Mouse (Mus musculus) T-helper 1 cell (primary cell): ENCODE measurements around the gene Sez6l2.
"Not testable (repeated sequence)": the region's sequence is repeated elsewhere in the genome, so short reads cannot be mapped to it uniquely, and the experiment has no call there.

Experiments
- in situ Hi-C: fragments of 300-600 bp; cut with MboI, MseI; formaldehyde crosslinking; loops from one replicate; pipeline ENCODE4 v1.15.1; 2025; ENCODE audit warnings: high pct_unique_total_duplicates

Sez6l2 gene

DNA sequence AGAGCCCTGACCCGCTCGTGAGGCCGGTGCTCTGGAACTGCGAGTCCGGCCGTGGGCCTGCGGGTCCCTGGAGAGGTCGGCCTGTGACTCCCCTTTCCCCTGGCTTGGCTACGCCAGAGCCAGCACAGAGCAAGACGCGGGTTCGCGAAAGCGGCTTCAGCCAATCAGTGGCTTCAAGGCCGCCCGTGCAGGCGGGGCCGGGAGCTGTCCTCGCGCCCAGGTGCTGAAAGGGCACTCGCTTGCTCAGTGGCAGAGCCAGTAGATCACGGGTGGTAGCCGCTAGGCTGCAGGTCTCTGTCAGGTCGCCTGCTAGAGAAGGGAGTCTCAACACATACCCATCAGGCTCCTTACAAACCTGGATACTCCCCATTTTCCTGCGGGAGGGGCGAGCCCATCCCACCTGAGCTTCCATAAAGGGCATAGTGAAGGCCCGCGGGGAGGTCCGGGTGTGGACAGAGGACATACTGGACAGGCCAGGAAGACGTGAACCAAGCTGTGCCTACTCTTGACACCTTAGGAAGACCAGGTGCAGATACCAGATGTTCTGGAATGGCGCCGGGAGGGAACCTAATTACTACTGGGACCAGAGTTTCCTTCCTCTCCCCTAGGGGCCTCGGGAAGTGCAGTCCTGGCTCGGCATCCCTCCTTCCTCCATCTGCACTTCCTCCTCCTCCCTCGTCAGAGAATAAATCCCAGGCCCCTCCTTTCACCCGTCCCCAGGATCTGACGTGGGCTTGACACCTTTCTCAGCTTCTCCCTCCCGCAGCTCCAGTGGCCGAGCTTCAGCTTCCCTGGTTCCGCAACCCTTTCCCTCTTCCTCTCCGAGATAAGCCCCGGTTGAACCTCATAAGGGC is at the start of gene Sez6l2:
Gene Sez6l2 (plus strand): TSS at position 771 of the 854 bp plus-strand sequence.
- in situ Hi-C loops: loop anchor here (25.0 kb wide), 1 partner anchor 113 kb away; the partner anchor contains the start of genes 4930451I11Rik and Doc2a

DNA sequence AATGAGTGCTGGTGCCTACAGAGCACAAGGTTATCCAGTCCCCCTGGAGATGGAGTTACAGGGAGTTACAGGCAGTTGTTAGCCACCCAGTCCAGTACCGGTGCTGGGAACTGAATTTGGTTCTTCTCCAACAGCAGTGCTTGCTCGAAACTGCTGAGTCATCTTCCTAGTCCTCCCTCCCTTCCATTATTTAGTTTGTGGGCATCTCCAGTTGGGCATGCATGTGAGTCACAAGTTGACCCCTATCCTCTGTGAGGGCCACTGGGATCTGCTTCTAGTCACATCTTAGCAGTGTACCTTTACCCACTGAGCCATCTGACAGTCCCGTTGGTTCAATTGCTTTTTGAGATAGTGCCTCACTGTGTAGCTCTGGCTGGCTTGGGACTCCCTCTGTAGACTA is 44.8 kb upstream of the Sez6l2 start:
- in situ Hi-C loops: no loop called here

DNA sequence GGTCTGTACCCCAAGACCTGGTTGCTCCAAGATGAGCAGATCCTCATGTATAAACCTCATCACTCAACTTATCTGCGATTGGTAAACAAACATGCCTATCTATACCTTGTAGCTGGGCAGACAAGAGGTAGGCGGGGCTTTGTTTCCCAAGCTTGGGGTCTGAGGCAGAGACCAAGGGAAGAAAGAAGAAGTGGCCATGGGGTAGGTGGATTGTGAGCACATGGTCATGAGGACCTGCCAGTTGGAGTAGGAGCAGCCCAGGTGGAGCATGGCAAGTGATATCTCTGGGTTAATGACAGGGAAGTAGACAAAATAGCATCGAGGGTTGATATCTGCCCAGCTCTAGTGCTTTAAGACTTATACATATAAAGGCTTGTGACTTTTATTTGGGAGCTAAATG is 35.5 kb upstream of the Sez6l2 start:
- in situ Hi-C loops: no loop called here

DNA sequence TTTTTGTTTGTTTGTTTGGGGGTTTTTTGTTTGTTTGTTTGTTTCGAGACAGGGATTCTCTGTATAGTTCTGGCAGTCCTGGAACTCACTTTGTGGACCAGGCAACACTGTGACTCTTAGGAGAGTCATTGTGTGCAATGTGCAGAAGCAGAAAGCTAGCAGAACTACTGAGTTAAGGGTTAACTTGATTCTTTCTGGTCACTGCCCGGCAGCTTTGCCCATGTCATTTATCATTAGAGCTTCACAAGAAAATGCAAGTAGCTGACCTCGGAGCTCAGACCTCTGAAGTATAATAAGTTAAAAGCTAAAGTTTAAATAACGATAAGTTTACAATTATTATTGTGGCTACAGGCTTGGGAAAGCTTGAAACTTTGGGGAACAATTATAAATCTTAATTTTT is 32.0 kb upstream of the Sez6l2 start:
- in situ Hi-C loops: not testable (repeated sequence)

DNA sequence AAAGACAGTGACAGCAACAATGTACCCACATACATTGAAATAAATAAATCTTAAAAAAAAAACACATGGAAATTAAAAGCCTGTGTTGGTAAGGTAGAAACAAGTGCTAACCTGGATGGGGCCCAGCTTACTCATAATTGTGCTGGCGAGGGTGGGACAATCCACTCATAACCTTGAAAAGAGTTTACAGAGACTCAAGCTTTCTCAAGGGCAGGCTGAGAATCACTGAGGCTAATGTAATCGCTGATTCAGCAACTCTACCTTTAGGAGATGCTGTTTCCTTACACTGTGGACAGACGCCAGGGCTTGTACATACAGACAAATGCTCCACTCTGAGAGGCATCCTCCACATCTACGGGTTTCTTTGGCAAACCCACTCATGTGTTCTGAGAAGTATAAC is 30.4 kb upstream of the Sez6l2 start:
- in situ Hi-C loops: no loop called here

DNA sequence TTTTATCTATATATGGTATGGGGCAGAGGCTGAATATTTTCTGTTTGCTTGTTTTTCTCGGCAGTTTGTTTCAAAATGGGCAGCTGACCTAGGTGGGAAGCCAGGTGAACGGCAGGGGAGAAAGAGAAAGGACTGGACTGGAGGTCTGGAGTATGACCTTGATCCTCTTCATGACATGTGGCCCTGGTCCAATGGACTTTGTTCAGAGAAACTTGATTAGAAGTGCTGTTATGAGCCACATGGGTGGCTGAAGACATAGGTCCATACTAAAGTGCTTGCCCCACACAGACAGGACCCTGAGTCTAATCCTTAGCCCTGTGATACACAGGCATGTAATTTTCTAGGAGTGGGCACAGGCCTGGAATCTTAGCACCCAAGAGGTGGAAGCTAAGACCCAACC is 28.8 kb upstream of the Sez6l2 start:
- in situ Hi-C loops: no loop called here

DNA sequence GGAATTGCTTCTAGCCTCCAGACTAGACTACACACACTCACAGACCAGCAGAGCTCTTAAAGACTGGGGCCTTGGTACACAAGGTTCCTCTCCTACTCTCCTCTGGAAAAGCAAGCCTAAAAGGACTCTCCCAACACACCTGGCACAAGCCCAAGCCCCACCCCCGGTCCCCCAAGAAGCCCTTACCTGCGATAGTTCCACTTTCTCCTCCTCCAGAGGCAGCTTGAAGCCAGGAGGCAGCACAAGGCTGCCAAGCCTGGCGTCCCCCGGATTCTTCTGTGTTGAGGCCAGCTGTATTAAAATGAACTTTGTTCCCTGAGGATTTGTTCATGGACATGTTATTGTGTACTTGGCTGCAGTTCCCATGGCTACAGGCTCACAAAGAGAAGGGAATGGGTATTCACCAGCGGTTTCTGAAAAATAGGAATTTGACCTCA is 27.7 kb upstream of the Sez6l2 start, which contains the start of gene Tmem219:
Gene Tmem219 (minus strand): TSS at position 294 of the 437 bp plus-strand sequence.
- in situ Hi-C loops: no loop called here

DNA sequence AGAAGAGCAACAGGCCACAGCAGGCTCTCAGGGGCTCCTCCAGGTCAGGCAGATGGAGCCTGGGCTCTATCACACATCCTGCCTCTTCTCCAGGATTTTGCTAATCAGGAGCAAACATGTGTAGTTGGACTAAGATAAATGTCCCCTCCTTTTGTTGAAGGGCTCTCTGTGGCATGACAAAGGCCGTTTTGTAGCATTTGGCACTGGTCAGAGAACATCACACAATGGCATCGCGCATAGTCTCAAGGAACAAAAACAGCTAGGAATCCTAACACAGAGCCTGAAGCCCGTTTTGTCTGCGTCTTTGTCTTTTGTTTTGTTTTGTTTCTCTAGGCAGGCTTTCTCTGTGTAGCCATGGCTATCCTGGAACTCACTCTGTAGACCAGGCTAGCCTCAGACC is 26.4 kb upstream of the Sez6l2 start:
- in situ Hi-C loops: no loop called here

DNA sequence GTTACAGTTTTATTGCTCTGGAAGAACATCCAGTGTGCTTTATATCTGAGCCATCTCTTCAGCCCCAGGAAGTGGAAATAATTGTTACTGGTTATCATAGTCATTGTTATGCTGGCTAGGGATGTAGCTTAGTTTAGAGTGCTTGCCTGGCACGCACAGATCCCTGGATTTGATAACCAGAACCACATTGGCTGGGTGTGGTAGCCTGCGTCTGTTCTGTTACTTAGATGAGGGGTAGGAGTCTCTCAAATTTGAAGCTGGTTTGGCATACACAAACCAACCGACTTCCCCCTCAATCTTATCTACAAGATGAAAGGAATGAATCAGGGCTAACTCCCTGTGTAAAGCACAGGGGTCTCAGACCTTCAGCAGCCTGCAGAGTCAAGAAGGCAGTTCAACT is 24.1 kb upstream of the Sez6l2 start:
- in situ Hi-C loops: no loop called here

DNA sequence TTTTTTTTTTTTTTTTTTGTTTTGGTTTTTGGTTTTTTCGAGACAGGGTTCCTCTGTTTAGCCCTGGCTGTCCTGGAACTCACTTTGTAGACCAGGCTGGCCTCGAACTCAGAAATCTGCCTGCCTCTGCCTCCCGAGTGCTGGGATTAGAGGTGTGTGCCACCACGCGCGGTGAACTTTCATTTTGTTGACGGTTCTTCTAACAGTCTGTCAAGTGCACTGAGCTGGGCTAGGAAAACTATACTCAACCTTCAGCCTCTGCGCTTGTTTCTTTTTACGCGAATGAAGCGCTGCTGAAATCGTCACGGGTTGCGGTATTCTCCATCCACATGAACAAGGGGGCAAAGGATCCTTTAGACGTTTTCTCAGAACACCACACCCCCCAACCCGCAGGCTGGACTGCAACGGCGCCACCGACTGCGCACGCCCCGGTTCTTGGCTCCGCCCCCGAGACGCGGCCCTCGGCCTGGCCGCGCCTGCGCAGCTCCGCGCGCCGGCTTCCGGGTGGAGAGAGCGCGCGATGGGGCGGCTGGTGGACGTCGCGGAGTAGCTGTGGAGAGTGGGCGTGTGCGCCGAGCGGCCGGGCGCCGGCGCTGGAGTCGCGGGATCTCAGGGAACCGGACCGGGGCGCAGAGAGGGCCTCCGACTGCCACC is 21.9 kb upstream of the Sez6l2 start, which contains the start of gene Kctd13:
Gene Kctd13 (plus strand): TSS at position 496 of the 654 bp plus-strand sequence.
- in situ Hi-C loops: no loop called here

DNA sequence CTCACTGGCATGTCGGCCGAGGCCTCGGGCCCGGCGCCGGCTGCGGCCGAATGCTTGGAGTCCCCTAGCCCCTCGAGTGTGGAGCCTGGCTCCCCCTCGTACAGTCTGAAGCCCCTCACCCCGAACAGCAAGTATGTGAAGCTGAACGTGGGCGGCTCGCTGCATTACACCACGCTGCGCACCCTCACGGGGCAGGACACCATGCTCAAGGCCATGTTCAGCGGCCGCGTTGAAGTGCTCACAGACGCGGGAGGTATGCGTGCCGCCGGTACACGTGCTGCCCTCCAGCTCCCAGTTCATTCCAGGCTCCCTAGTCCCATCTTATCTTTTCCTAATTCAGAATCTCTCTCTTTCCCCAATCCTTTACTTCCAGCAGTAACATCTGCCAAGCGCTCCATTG is 21.3 kb upstream of the Sez6l2 start:
- in situ Hi-C loops: no loop called here

DNA sequence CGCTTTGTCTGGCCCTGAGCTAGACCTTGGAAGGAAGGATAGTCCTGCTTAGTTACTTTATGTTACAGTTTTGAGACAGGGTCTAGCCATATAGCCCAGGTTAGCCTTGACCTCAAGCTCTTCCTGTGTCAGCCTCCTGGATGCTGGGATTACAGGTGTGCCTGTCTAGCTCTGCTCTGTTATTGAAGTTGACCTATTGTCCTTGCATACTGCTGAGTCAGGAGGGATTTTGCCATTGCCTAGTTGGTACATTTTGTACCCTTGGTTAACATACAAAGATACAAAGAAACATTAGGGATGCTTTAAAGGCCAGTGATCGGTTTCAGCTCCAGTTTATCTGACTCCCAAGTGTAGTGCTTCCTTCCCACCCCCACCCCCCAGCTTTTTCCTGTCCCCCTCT is 17.7 kb upstream of the Sez6l2 start:
- in situ Hi-C loops: no loop called here

DNA sequence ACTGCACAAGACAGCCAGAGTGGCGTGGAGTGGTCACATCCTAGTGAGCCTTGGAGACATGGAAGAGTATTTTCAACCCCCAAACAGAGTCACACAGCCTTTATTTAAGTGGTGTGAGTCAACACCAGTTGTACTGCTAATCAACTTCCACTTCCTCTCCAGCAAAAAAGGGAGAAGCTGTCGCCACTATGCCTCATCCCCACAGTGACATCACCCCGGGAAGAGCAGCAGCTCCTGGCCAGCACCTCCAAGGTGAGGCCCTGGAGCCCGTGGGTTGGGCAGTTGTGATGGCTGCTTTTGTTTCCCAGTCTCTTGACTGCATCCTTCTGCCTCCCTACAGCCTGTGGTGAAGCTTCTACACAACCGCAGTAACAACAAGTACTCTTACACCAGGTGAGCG is 9.2 kb upstream of the Sez6l2 start:
- in situ Hi-C loops: no loop called here

DNA sequence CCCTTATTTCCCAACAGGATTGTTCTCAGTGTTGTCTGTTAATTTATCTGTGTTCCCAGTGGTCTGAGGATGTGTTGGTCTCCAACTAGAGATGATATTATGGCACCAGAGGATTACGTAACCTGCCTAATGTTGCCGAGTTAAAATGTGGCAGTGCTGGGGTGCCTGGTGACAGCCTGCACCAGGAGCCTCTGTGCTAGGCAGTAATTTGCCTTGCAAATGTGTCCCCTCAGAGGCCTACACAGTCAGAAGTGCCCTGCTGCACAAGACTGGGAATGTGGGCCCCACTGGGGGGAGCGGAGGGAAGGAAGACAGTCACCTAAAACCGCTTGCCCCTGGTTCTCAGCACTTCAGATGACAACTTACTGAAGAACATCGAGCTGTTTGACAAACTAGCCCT is 8.6 kb upstream of the Sez6l2 start:
- in situ Hi-C loops: no loop called here

DNA sequence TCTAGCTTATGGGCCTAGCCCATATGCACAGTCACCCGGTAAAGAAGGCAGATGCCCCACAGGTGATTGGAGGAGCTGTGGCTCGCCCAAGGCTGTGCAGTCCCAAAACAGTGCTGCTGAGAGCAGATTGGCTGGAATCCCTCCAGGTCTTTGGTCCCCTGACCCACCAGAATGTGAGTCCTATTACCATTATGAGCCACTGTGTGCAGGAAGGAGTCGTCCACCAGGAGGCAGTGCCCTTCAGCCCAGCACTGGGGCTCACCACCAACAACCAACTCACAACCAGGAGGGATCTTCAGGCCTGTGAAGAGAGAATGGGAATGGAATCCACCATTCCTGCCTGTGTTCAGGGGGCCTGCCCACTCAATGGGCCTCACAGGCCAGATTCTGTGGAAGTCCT is 3.8 kb upstream of the Sez6l2 start:
- in situ Hi-C loops: no loop called here

DNA sequence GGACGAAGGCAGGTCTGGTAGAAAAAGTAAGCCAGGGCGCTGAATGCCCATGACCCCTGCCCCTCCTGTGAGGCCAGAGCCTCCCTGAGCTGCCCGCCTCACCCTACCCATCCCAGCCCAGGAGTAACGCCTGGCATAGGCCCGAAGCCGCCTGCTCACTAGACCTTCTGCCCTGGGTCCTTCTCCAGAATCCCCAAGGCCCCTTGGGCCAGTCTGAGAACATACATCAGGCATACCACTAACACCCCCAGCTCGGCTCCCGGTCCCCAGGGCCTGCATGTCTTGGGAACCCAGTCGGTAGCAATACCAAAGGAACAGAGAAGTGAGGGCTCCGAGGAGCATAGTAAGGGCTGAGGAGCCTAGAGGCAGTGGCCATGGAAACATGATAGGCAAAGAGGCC is 1.7 kb upstream of the Sez6l2 start:
- in situ Hi-C loops: no loop called here

DNA sequence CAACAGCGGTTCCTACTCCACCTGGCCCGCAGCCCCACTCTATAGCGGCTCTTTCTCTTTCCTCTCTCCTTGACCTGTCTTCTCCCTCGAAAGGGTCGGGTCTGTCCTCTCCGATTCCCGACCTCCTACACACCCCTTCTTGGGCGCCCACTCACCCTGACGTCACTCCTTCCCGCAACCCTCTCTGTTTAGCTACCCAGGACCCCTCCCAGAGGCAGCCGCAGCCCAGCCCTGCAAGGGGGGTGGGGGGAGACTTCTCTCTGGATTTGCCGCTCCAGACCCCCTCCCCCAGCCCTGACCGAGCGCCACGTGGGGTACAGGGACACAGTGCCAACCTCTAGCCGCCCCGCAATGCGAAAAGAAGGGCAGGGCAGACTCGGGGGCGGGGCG is 965 bp upstream of the Sez6l2 start, which contains the start of gene Asphd1:
Gene Asphd1 (minus strand): TSS at position 180 of the 390 bp plus-strand sequence.
- in situ Hi-C loops: no loop called here

DNA sequence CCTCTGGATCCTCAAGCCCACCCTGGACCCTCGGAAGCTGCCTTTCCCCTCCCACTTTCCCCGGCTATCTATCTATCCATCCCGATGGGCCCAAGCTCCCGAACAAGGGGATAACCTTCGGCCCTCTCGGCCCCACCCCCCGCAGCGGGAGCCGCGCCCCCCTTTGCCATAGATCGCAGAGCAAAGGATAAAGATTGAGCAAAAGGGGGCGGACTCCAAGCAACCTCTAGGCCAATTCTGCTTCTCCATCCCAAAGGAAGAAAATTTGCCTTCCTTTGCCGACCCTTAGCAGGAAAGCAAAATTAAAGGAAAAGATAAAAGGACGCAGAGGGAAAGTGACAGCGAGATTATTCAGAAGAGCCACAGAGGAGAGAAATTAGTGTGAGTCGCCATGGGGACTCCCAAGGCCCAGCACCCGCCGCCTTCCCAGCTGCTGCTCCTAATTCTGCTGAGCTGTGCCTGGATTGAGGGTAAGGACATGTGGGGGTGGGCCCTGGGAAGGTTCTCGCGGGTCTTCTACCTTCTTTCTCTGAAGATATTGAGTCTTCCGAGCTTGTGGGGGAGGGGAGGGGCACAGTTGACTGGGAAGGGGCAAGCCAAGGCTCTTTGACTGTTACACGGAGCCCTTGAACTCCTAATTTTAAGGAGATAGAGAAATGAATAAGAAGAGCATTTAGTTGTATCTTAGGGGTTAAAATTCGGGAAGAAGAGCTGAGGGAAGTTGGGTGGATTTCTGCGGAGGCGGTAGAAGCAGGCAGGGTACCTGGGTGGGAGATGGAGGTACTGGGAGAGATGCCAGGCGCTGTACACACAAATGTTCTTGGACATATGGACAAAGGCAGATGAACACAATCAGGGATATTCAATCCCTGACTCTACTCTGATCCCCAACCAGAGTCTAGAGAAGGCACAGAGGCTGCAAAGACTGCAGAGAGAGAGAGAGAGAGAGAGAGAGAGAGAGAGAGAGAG is 568 bp downstream of the Sez6l2 start:
- in situ Hi-C loops: loop anchor here (25.0 kb wide), 1 partner anchor 114 kb away; the partner anchor contains the start of genes 4930451I11Rik and Doc2a

DNA sequence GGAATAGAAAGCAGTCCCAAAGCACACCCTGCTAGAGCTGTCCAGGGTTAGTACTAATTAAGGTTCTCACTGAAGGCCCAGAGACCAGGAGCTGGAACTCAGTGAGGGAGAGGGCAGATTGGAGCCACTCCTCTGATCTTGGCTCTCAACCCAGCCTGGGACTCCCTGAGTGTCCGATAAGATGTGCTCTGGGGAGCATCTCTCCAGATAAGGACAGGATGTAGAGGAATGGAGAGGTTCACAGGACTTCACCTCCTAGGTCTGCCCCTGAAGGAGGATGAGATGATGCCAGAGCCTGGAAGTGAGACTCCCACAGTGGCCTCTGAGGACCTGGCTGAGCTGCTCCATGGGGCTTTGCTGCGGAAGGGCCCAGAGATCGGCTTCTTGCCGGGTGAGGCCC is 1.4 kb downstream of the Sez6l2 start:
- in situ Hi-C loops: loop anchor here (25.0 kb wide), 1 partner anchor 114 kb away; the partner anchor contains the start of genes 4930451I11Rik and Doc2a

DNA sequence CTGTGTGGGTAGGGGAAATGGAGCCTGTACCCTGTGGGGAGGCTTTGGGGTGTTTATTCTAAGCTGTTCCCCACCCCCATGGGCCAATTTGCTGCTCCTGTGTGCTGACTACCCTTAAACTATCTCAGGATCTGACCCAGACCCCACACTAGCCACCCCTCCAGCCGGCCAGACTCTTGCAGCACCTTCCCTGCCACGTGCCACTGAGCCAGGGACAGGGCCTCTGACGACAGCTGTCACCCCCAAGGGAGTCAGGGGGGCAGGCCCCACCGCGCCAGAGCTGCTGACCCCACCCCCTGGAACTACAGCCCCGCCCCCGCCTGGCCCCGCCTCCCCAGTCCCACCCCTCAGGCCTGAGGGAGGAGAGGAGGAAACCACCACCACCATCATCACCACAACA is 2.3 kb downstream of the Sez6l2 start:
- in situ Hi-C loops: loop anchor here (25.0 kb wide), 1 partner anchor 115 kb away; the partner anchor contains the start of genes 4930451I11Rik and Doc2a

DNA sequence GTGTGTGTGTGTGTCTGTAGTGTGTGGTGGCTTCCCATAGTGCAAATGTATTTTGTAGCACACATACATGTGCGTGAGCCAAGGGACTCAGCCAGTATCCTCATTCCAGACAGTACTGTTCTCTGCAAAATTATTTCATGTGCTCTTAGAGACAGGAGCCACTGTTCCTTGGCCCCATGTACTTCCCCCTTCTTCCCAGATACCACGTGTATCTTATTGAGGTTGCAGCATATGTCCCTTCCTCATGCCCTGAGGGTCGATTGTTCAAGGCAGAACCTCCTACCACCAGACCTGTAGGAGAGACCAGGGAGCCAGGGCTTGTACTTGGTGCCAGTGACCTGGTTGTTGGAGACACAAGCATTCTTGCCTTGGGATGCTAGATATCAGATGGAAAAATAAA is 4.8 kb downstream of the Sez6l2 start:
- in situ Hi-C loops: loop anchor here (25.0 kb wide), 1 partner anchor 118 kb away; the partner anchor contains the start of genes 4930451I11Rik and Doc2a
